Mouse (Mus musculus) layer of hippocampus, adult 9-10 months (tissue): ENCODE measurements around the gene Gm27027.

Experiments used
- DNase-seq: peaks from one replicate; pipeline ENCODE4 v3.0.0; 2022; ENCODE audit warnings: low spot score

Gm27027 gene

GRCm38 (mm10) chr2:93976436-93977252 is 19.5 kb downstream of the Gm27027 start:
- DNase-seq: no peak

GRCm38 (mm10) chr2:93975526-93976435 is 20.4 kb downstream of the Gm27027 start:
- no peak for DNase-seq

- DNase-seq: no peak
Observed at GRCm38 (mm10) chr2:93975041-93975440, 21.1 kb downstream of the Gm27027 start.

- no peak for DNase-seq
Observed at GRCm38 (mm10) chr2:93971647-93972046, 24.5 kb downstream of the Gm27027 start.

GRCm38 (mm10) chr2:93964494-93965160 is 31.5 kb downstream of the Gm27027 start:
- no peak for DNase-seq

DNA sequence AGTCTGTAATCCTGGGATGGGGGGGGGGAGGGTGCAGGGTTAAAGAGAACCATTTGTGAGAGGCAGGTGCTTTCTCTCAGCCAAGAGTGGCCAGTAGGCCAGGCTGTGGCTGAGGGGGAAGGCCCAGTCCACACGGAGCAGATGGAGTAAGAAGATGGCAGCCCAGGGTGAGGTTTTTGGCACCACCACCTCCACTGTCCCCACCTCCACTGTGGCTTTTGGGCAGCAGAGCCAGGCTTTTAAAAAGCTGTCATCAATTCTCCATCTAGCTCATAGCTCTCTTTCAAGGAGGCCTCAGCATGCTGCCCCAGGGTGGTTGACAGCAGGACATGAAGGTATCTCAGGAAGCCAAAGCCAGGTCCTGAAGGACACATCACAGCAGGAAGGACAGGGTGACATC is 32.4 kb downstream of the Gm27027 start:
- DNase-seq: no peak

- no peak for DNase-seq
Observed at GRCm38 (mm10) chr2:93961716-93962115, 34.4 kb downstream of the Gm27027 start.

GRCm38 (mm10) chr2:93959346-93959745 is 36.8 kb downstream of the Gm27027 start:
- no peak for DNase-seq

GRCm38 (mm10) chr2:93958216-93958615 is 37.9 kb downstream of the Gm27027 start:
- DNase-seq: no peak

GRCm38 (mm10) chr2:93957785-93958175 is 38.4 kb downstream of the Gm27027 start:
- no peak for DNase-seq

GRCm38 (mm10) chr2:93956908-93957784 is 39.0 kb downstream of the Gm27027 start, which contains the start of gene Gm13889:
TSS of gene Gm13889 (minus strand) at chr2:93957201.
- DNase-seq: no peak

DNA sequence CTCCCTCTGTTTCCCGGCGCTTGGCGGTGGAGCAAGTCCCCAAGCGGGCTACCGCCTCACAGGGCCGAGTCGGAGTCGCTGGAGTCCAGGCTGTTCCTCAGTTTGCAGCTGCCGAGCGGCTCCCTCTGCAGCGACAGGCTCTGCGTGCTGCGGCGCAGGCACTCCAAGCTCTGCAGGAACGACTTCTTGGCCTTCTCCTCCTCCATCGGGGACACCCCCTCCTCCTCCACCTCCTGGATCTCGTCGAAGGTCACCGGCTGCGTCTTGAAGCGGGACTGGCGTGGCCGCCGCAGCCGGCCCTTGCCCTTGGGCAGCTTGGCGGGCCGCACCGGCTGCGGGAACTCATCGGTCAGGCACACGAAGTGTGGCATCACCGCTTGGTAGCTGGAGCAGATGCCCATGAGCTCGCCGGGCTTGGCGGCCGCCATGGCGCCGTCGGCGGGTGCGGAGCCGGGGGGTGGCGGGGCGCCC is 39.8 kb downstream of the Gm27027 start:
- DNase-seq: no peak

DNA sequence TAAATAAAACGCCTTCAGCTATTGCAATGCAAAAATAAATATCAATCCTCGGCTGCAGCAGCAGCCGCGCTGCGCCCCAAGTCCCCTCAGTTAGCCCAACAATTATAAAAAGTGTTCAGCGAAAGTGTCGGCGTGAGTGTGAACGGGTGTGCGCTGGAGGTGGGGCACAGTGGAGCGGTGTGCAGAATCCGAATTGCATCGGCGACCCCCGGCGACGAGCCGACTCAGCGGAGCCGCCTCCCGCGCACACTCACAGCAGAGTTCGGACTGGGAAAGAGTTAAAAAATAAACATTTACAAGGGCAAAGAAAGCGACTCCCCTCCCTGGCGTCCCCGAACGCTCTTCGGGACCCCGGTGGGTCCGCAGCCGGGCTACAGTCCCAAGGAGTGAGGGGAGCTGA is 40.3 kb downstream of the Gm27027 start:
- no peak for DNase-seq

DNA sequence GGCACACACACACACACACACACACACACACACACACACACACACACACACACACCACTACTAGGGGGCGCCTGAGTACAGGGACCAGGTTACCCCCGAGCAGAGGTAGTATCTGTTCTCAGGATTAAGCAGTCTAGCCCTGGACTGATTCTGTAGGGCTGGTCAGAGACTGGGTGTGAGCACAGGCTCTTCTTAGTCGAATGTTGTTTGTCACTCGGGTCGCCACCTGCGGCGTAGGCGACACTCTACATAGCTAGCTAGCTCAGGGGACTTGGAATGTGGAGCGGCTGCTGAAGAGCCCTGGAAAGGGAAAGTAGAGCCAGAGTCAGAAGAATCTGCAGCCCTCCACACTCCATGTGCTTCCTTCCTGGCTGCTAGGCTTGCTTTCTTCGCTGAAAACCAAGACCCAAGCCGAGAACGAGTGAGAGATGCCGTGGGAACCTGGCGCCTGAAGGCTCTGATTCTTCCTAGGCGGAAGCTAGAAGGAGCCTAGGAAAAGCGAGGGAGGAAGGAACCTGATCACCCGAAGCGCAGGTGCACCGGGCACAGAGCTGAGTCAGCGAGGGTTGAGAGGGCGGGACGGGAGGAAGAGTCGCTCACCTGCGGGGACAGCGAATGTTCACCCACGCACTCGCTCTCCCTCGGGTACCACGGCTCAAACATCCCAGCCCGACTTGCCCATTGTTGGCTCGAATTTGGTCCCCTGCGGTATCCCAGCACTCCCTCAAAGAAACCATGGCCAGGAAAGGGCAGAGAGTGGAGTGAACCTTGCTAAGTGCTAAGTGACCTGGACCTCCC is 41.2 kb downstream of the Gm27027 start:
- no peak for DNase-seq

DNA sequence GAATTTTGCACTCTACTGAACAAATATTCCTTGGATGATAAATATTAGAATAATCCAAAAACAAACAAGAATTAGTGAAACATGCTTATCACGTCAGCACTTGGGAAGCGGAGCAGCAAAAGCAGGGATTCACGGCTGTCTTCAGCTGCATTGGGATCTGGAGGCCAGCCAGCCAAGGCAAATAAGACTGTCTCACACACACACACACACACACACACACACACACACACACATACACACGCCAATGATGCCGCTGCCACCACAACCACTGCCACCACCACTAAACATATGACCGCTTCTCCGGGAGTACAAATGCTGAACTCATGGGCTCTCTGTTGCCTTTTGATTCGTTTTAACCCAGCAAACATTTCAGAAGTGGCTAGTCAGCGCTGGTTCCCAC is 42.4 kb downstream of the Gm27027 start:
- no peak for DNase-seq

GRCm38 (mm10) chr2:93946976-93947375 is 49.2 kb downstream of the Gm27027 start:
- DNase-seq: no peak

GRCm38 (mm10) chr2:93944855-93945254 is 51.3 kb downstream of the Gm27027 start:
- DNase-seq: no peak

DNA sequence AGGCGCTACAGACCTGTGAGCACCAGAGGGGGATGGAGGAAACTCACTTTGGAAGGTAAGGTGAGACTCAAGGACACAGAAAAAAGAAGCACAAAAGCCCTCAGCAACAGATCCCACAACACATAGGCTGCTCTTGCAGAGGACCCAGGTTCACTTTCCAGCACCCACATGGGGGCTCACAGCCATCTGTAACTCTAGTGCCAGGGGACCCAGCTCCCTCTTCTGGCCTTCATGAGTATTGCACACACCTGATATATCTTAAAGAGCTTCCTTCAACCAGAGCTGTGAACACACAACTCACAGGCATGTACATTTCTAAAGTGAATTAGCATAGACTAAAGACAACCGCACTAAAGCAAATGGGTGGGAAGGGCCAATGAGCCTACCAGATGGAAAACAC is 52.1 kb downstream of the Gm27027 start:
- no peak for DNase-seq

GRCm38 (mm10) chr2:93941670-93942069 is 54.5 kb downstream of the Gm27027 start:
- no peak for DNase-seq

- no peak for DNase-seq
Observed at GRCm38 (mm10) chr2:93938534-93938933, 57.6 kb downstream of the Gm27027 start.
